ENCODE assay signal across 9 mouse cellular contexts in genomic region chr2:71598778-71599177, GRCm38 (mm10). TPM values are rescaled to one million over a fixed set of nuclear protein-coding genes. Genes with fewer than 3 reads are reported as not detected.
DNase-seq lines count a peak whose midpoint lies in the region; ATAC-seq and TF ChIP-seq lines count a peak whose summit lies in the region.
"Had no signal": no experiment of that assay in that cellular context is flagged by ENCODE, and none has a peak within 500 bp of the region (broad histone marks: within the 10 kb centered on the region; RNA-seq: fewer than 3 reads in every experiment).

No protein-coding gene starts in this region.

- H3K4me2 ChIP-seq in CH12.LX (ENCODE audit: insufficient read depth, low read depth, poor library complexity, severe bottlenecking) = peak overlapping the region; percentile 85
- H3K4me2 ChIP-seq in forebrain, embryonic 13.5 days = no peak overlapping the region
- H3K4me2 ChIP-seq in liver, embryonic 16.5 days (ENCODE audit: low read depth, low read length) = peak overlapping the region; percentile 39; the same call in 1 of the 2 replicates
- H3K4me2 ChIP-seq in neural tube, embryonic 15.5 days = 0 out of 2 replicates have a peak overlapping the region, but pooled peaks have one; percentile 19

- TF ChIP-seq POLR2A in CH12.LX (IDR thresholded peaks at IDR 0.05; ENCODE audit: low read depth, low read length) = no peak

- peak; percentile 94 for TF ChIP-seq RAD21 in CH12.LX (IDR thresholded peaks at IDR 0.05; ENCODE audit: low read depth, low read length)

- peak; percentile 92 for ATAC-seq in forebrain, embryonic 13.5 days
- ATAC-seq in liver, embryonic 16.5 days (ENCODE audit: low read depth) = peak; percentile 60; the same call in 1 of the 2 replicates
- peak; percentile 84 for ATAC-seq in neural tube, embryonic 15.5 days (ENCODE audit: low FRiP score)

- peak; percentile 76 to 95 for TF ChIP-seq CTCF in CH12.LX (conservative IDR thresholded peaks at IDR 0.05 in 1 of 2, IDR thresholded peaks at IDR 0.05 in 1 of 2; ENCODE audit: low read depth in 2 of 2, low read length in 2 of 2)

- no peaks in the 10 kb centered on the region for H3K36me3 ChIP-seq in CH12.LX (replicated peaks in 1 of 2; ENCODE audit: control insufficient read depth in 1 of 2, insufficient read depth in 1 of 2, low read length in 1 of 2)
- no peaks in the 10 kb centered on the region for H3K36me3 ChIP-seq in forebrain, embryonic 13.5 days (ENCODE audit: poor library complexity, severe bottlenecking)
- no peaks in the 10 kb centered on the region for H3K36me3 ChIP-seq in liver, embryonic 16.5 days (ENCODE audit: control insufficient read depth, insufficient read depth)
- H3K36me3 ChIP-seq in neural tube, embryonic 15.5 days = no peaks in the 10 kb centered on the region

- intact Hi-C loops in heart, postnatal 14 days (cut with DNase I) = loop anchor here (1.0 to 10.0 kb wide), 5 partner anchors 119 to 356 kb away; no protein-coding TSS in a partner anchor

- in situ Hi-C loops in CH12.LX (cut with MboI; ENCODE audit: low pct_ligation_motif_present, low pct_unique_long_range_greater_than_20kb, low sequenced_read_pairs) = no loop called here

- no peaks in the 10 kb centered on the region for H3K27me3 ChIP-seq in CH12.LX (replicated peaks)
- H3K27me3 ChIP-seq in forebrain, embryonic 13.5 days = peaks cover 6% of the 10 kb centered on the region; the same call in 1 of the 2 replicates
- peaks cover 5% of the 10 kb centered on the region for H3K27me3 ChIP-seq in liver, embryonic 16.5 days (ENCODE audit: control insufficient read depth, insufficient read depth, low read depth, low read length)
- peaks cover 5% of the 10 kb centered on the region; the same call in 1 of the 2 replicates for H3K27me3 ChIP-seq in neural tube, embryonic 15.5 days (replicated peaks)

- WGBS in forebrain, embryonic 13.5 days = 9% methylated on average over 5 of the region's 5 CpGs
- WGBS in large intestine, adult 2 months = 18% methylated on average over 5 of the region's 5 CpGs
- 12% methylated on average over 5 of the region's 5 CpGs for whole genome bisulfite sequencing in liver, embryonic 16.5 days (ENCODE audit: insufficient replicate concordance)
- WGBS in neural tube, embryonic 15.5 days = 10% methylated on average over 5 of the region's 5 CpGs

- no peaks in the 10 kb centered on the region for H3K79me2 ChIP-seq in CH12.LX (replicated peaks; ENCODE audit: control insufficient read depth, extremely low read depth, insufficient read depth, poor library complexity, severe bottlenecking)

- H3K9me3 ChIP-seq in CH12.LX (replicated peaks; ENCODE audit: low read length) = no peaks in the 10 kb centered on the region
- no peaks in the 10 kb centered on the region for H3K9me3 ChIP-seq in forebrain, embryonic 13.5 days (replicated peaks)
- H3K9me3 ChIP-seq in liver, embryonic 16.5 days (replicated peaks; ENCODE audit: control insufficient read depth, low read length) = no peaks in the 10 kb centered on the region
- no peaks in the 10 kb centered on the region for H3K9me3 ChIP-seq in neural tube, embryonic 15.5 days (replicated peaks)

- H3K4me3 ChIP-seq in CH12.LX (replicated peaks in 1 of 3; ENCODE audit: low read depth in 2 of 3, low read length in 2 of 3, poor library complexity in 1 of 3) = no peak overlapping the region
- H3K4me3 ChIP-seq in forebrain, embryonic 13.5 days = no peak overlapping the region
- peak overlapping the region; percentile 15; the same call in 1 of the 2 replicates for H3K4me3 ChIP-seq in liver, embryonic 16.5 days (ENCODE audit: low read depth, low read length)
- no peak overlapping the region for H3K4me3 ChIP-seq in neural tube, embryonic 15.5 days (replicated peaks)

- H3K27ac ChIP-seq in CH12.LX (ENCODE audit: insufficient read depth, low read depth) = no peak overlapping the region
- no peak overlapping the region for H3K27ac ChIP-seq in forebrain, embryonic 13.5 days
- H3K27ac ChIP-seq in liver, embryonic 16.5 days (ENCODE audit: low read length) = no peak overlapping the region
- H3K27ac ChIP-seq in neural tube, embryonic 15.5 days (replicated peaks) = no peak overlapping the region

- dilution Hi-C loops in CH12.LX (cut with MboI; ENCODE audit: extremely low pct_ligation_motif_present, extremely low pct_unique_long_range_greater_than_20kb, low sequenced_read_pairs) = no loop called here

- no peak for TF ChIP-seq EP300 in CH12.LX (IDR thresholded peaks at IDR 0.05; ENCODE audit: low read length)

- DNase-seq in CH12.LX (ENCODE audit: extremely low read depth) = peak; percentile 87
- peak; percentile 70 for DNase-seq in c-Kit-positive CD71-positive TER-119-negative erythroid progenitor cells, embryonic 14.5 days (ENCODE audit: low read depth)
- DNase-seq in heart, postnatal 14 days = peak; percentile 81 to 90
- peak; percentile 65 for DNase-seq in large intestine, adult 2 months (ENCODE audit: low read depth, low spot score)
- peak; percentile 89 for DNase-seq in testis, postnatal 10 days (ENCODE audit: low spot score)

- H3K4me1 ChIP-seq in CH12.LX (ENCODE audit: control insufficient read depth in 1 of 2, insufficient read depth in 2 of 2) = peaks cover 2 to 13% of the 10 kb centered on the region in 2 experiments; a peak in 3 of 4 replicates
- 0 out of 2 replicates have a peak, but pooled peaks cover 15% of the 10 kb centered on the region for H3K4me1 ChIP-seq in forebrain, embryonic 13.5 days
- no peaks in the 10 kb centered on the region for H3K4me1 ChIP-seq in liver, embryonic 16.5 days (ENCODE audit: control insufficient read depth, low read depth, low read length)
- peaks cover 10% of the 10 kb centered on the region for H3K4me1 ChIP-seq in neural tube, embryonic 15.5 days

- peak overlapping the region; percentile 34 for H3K9ac ChIP-seq in CH12.LX (ENCODE audit: insufficient read depth, low read depth)
- H3K9ac ChIP-seq in forebrain, embryonic 13.5 days = no peak overlapping the region
- no peak overlapping the region for H3K9ac ChIP-seq in liver, embryonic 16.5 days (ENCODE audit: low read depth, low read length)
- H3K9ac ChIP-seq in neural tube, embryonic 15.5 days (replicated peaks) = no peak overlapping the region

TF ChIP-seq in CH12.LX, 34 proteins besides CTCF, POLR2A, EP300 and RAD21:
- TF ChIP-seq MYC (IDR thresholded peaks at IDR 0.05; ENCODE audit: low read depth, low read length) (0 out of 2 replicates have a peak, but pooled peaks have one; percentile 30), NELFE (IDR thresholded peaks at IDR 0.05; ENCODE audit: low read depth, low read length) (peak; percentile 37; the same call in 1 of the 2 replicates), ELF1 (IDR thresholded peaks at IDR 0.05; ENCODE audit: low read depth, low read length) (no peak), CHD2 (IDR thresholded peaks at IDR 0.05; ENCODE audit: low read length) (no peak), E2F4 (IDR thresholded peaks at IDR 0.05; ENCODE audit: insufficient replicate concordance, low read depth, low read length) (no peak), SMC3 (IDR thresholded peaks at IDR 0.05; ENCODE audit: low read depth, low read length) (peak; percentile 96), ZC3H11A (IDR thresholded peaks at IDR 0.05; ENCODE audit: low read depth, low read length) (peak; percentile 79)
TF ChIP-seq in CH12.LX: peak in this region for 4.

RNA-seq across cellular contexts. Expression of gene Dlx2, which starts 52.2 kb away (rescaled TPM):
- total RNA-seq in CH12.LX (2012; rRNA removed) (not detected in 2 replicates), CH12.LX (2014; rRNA removed) (not detected in 2 replicates)
- polyA plus RNA-seq in CH12.LX (2012; ENCODE audit: insufficient read length, low read depth) = not detected in 2 replicates
- 71.0 and 83.2 TPM in 2 replicates for polyA plus RNA-seq in forebrain, embryonic 13.5 days (2015; fragmentation: Nextera tagmentation; extraction: Ambion mirVana)
- total RNA-seq in heart, postnatal 14 days (2021) = not detected
- polyA plus RNA-seq in large intestine, adult 2 months (2012; rRNA removed) = 0.08 and 0.17 TPM in 2 replicates
- 0.04 TPM in 1 of 2 replicates, not detected in the other for polyA plus RNA-seq in liver, embryonic 16.5 days (2015; fragmentation: Nextera tagmentation; extraction: Ambion mirVana)
- 0.08 and 1.1 TPM in 2 replicates for polyA plus RNA-seq in neural tube, embryonic 15.5 days (2015; fragmentation: Nextera tagmentation; extraction: Ambion mirVana)
- total RNA-seq: gastrocnemius, postnatal 36 days had no signal

Comparison
In these comparisons a context has a peak if more than half of its experiments do, and no peak if none do; other contexts are left out.
1. RNA of gene Dlx2, which starts 52.2 kb away (polyA plus RNA-seq): 71.0 to 83.2 TPM in forebrain, embryonic 13.5 days; 0.08 to 0.17 TPM in large intestine, adult 2 months, 0.08 to 1.1 TPM in neural tube, embryonic 15.5 days, 0.04 TPM in liver, embryonic 16.5 days and not detected in CH12.LX; every median in the first group is over 10 times any median in the second.
2. Peak in every context shown above with its lines, with median percentiles within 50 percentile points of each other: DNase-seq and ATAC-seq.